24 mouse cellular contexts compared by ENCODE assay signal in genomic region chr6:6997226-6997946, GRCm38 (mm10).
"Had no signal": no experiment of that assay in that cellular context is flagged by ENCODE, and none has a peak within 500 bp of the region (broad histone marks: within the 10 kb centered on the region; RNA-seq: fewer than 3 reads in every experiment).

No protein-coding gene starts in this region.

- H3K9ac ChIP-seq: heart, embryonic 12.5 days; hindbrain, embryonic 12.5 days; hindbrain, embryonic 14.5 days; kidney, embryonic 15.5 days; limb, embryonic 12.5 days; liver, embryonic 13.5 days had no signal

- ATAC-seq: hindbrain, embryonic 16.5 days; inflammation-experienced regulatory T-cells, adult 6 months had no signal

- DNase-seq: gastrocnemius, adult 2 months; gastrocnemius, postnatal 10 days; gastrocnemius, postnatal 25 days; heart, adult 18-20 months; heart, postnatal 10 days; heart, postnatal 4 days; kidney, adult 18-20 months; kidney, adult 9 months; kidney, postnatal 10 days; kidney, postnatal 25 days; liver, embryonic 13.5 days had no signal

- H3K27ac ChIP-seq: gastrocnemius, adult 2 months; heart, embryonic 10.5 days; hindbrain, embryonic 10.5 days; hindbrain, embryonic 12.5 days; hindbrain, embryonic 14.5 days; kidney, embryonic 15.5 days; layer of hippocampus, adult 2 months; left cerebral cortex, adult 2 months; limb, embryonic 10.5 days; limb, embryonic 12.5 days; liver, embryonic 13.5 days had no signal

- H3K4me2 ChIP-seq: heart, embryonic 12.5 days; hindbrain, embryonic 12.5 days; hindbrain, embryonic 14.5 days; kidney, embryonic 15.5 days; limb, embryonic 12.5 days; liver, embryonic 11.5 days; liver, embryonic 13.5 days had no signal

- H3K4me1 ChIP-seq: heart, embryonic 10.5 days; heart, embryonic 12.5 days; hindbrain, embryonic 10.5 days; hindbrain, embryonic 12.5 days; kidney, embryonic 15.5 days; limb, embryonic 10.5 days; limb, embryonic 12.5 days; liver, embryonic 13.5 days had no signal

- H3K9me3 ChIP-seq: heart, embryonic 10.5 days; hindbrain, embryonic 10.5 days; hindbrain, embryonic 12.5 days; kidney, embryonic 15.5 days; limb, embryonic 10.5 days; limb, embryonic 12.5 days; liver, embryonic 13.5 days had no signal

- H3K36me3 ChIP-seq: heart, embryonic 10.5 days; heart, embryonic 12.5 days; hindbrain, embryonic 10.5 days; hindbrain, embryonic 12.5 days; kidney, embryonic 15.5 days; limb, embryonic 10.5 days; limb, embryonic 12.5 days; liver, embryonic 13.5 days had no signal

- H3K4me3 ChIP-seq: gastrocnemius, adult 2 months; heart, embryonic 10.5 days; heart, embryonic 12.5 days; hindbrain, embryonic 10.5 days; hindbrain, embryonic 12.5 days; kidney, embryonic 15.5 days; layer of hippocampus, adult 2 months; left cerebral cortex, adult 2 months; limb, embryonic 10.5 days; limb, embryonic 12.5 days; liver, embryonic 13.5 days had no signal

- H3K27me3 ChIP-seq: heart, embryonic 12.5 days; hindbrain, embryonic 12.5 days; kidney, embryonic 15.5 days; limb, embryonic 12.5 days; liver, embryonic 13.5 days had no signal
